Mouse (Mus musculus) MEL (cell line): Measurements from ENCODE around the gene Eif5a. TPM values are rescaled to one million over a fixed set of nuclear protein-coding genes. Genes with fewer than 3 reads are reported as not detected.
A peak's percentile ranks its signal among the peaks of the same experiment; 100 is the strongest.
"Not testable (repeated sequence)": the region's sequence is repeated elsewhere in the genome, so short reads cannot be mapped to it uniquely, and the experiment has no call there.

Experiments used
- DNase-seq: peaks from one replicate; pipeline ENCODE4 v3.0.0; 2011; ENCODE audit warnings: low read depth, low spot score
- H3K27ac ChIP-seq: 2 replicates; pipeline ENCODE4 v1.5.1; 2012; ENCODE audit warnings: low read depth, mild to moderate bottlenecking, control low read depth, low read length, moderate library complexity; ENCODE audit not compliant: control insufficient read depth
- H3K27me3 ChIP-seq, 2 experiments: fragments of 150-350 bp in 1 of 2; sonication (generic) in 1 of 2; 2 replicates each; pipeline ENCODE4 v1.6.1; 2012; ENCODE audit warnings: low read length in 2 of 2, mild to moderate bottlenecking in 2 of 2, improper control_type of control experiment in 1 of 2, moderate library complexity in 1 of 2; ENCODE audit not compliant: insufficient read depth in 2 of 2, control insufficient read depth in 1 of 2
- H3K36me3 ChIP-seq, 2 experiments: 2 replicates each; pipeline ENCODE4 v1.6.1; 2012 to 2014; ENCODE audit warnings: low read length in 2 of 2, improper control_type of control experiment in 1 of 2, inconsistent platforms in 1 of 2, mild to moderate bottlenecking in 1 of 2; ENCODE audit not compliant: insufficient read depth in 2 of 2, control insufficient read depth in 1 of 2
- H3K4me1 ChIP-seq, 2 experiments: fragments of 150-350 bp in 1 of 2; sonication (generic) in 1 of 2; 2 replicates each; pipeline ENCODE4 v1.6.1; 2012; ENCODE audit warnings: low read length in 2 of 2, improper control_type of control experiment in 1 of 2, mild to moderate bottlenecking in 1 of 2; ENCODE audit not compliant: insufficient read depth in 2 of 2, control insufficient read depth in 1 of 2
- H3K4me3 ChIP-seq, 2 experiments: fragments of 150-350 bp in 1 of 2; sonication (generic) in 1 of 2; 2 replicates each; pipeline ENCODE4 v1.5.1; 2012; ENCODE audit warnings: low read depth in 2 of 2, low read length in 2 of 2, mild to moderate bottlenecking in 2 of 2, moderate library complexity in 2 of 2, control low read depth in 1 of 2, improper control_type of control experiment in 1 of 2; ENCODE audit not compliant: control insufficient read depth in 1 of 2, insufficient read depth in 1 of 2
- H3K79me2 ChIP-seq: 2 replicates; pipeline ENCODE4 v1.6.1; 2012; ENCODE audit warnings: mild to moderate bottlenecking, low read length, moderate library complexity; ENCODE audit not compliant: control insufficient read depth, poor library complexity, insufficient read depth
- H3K9ac ChIP-seq: 2 replicates; pipeline ENCODE4 v1.6.1; 2012; ENCODE audit warnings: low read depth, mild to moderate bottlenecking, control low read depth, low read length, moderate library complexity; ENCODE audit not compliant: control insufficient read depth, poor library complexity, severe bottlenecking
- H3K9me3 ChIP-seq: fragments of 150-350 bp; sonication (generic); replicated peaks from 2 replicates; pipeline ENCODE4 v1.6.1; 2012; ENCODE audit warnings: mild to moderate bottlenecking, low read length, improper control_type of control experiment, moderate library complexity; ENCODE audit not compliant: insufficient read depth
- CHD1 ChIP-seq: IDR thresholded peaks from 2 replicates; pipeline ENCODE4 v1.6.1; 2012; ENCODE audit warnings: low read depth, mild to moderate bottlenecking, inconsistent platforms, low read length, improper control_type of control experiment
- E2F4 ChIP-seq: IDR thresholded peaks from 2 replicates; pipeline ENCODE4 v1.6.1; 2011; ENCODE audit warnings: low read depth, low read length, improper control_type of control experiment, borderline replicate concordance
- GABPA ChIP-seq: IDR thresholded peaks from 2 replicates; pipeline ENCODE4 v1.6.1; 2012; ENCODE audit warnings: low read depth, mild to moderate bottlenecking, inconsistent platforms, low read length, improper control_type of control experiment, moderate library complexity
- NELFE ChIP-seq: IDR thresholded peaks from 2 replicates; pipeline ENCODE4 v1.6.1; 2011; ENCODE audit warnings: low read depth, low read length, improper control_type of control experiment
- NRF1 ChIP-seq: IDR thresholded peaks from 2 replicates; pipeline ENCODE4 v1.6.1; 2014; ENCODE audit warnings: low read depth, mild to moderate bottlenecking, inconsistent platforms, low read length, improper control_type of control experiment, moderate library complexity; ENCODE audit not compliant: poor library complexity, insufficient read depth, severe bottlenecking
- POLR2A ChIP-seq, 2 experiments: IDR thresholded peaks; 2 replicates each; pipeline ENCODE4 v1.6.1; 2011 to 2012; ENCODE audit warnings: low read length in 2 of 2, mild to moderate bottlenecking in 2 of 2, control low read depth in 1 of 2, improper control_type of control experiment in 1 of 2, low read depth in 1 of 2, moderate library complexity in 1 of 2; ENCODE audit not compliant: control insufficient read depth in 1 of 2, insufficient read depth in 1 of 2, poor library complexity in 1 of 2
- POLR2AphosphoS2 ChIP-seq: IDR thresholded peaks from 2 replicates; pipeline ENCODE4 v1.6.1; 2011; ENCODE audit warnings: low read length, improper control_type of control experiment
- POLR2AphosphoS5 ChIP-seq: IDR thresholded peaks from 2 replicates; pipeline ENCODE4 v1.6.1; 2012; ENCODE audit warnings: low read depth, borderline replicate concordance, mild to moderate bottlenecking, inconsistent platforms, low read length, moderate library complexity, mixed read lengths
- SIN3A ChIP-seq: IDR thresholded peaks from 2 replicates; pipeline ENCODE4 v1.6.1; 2012; ENCODE audit warnings: low read length, improper control_type of control experiment, inconsistent platforms
- SMC3 ChIP-seq: IDR thresholded peaks from 2 replicates; pipeline ENCODE4 v1.6.1; 2011; ENCODE audit warnings: low read depth, low read length, improper control_type of control experiment
- ZMIZ1 ChIP-seq: IDR thresholded peaks from 2 replicates; pipeline ENCODE4 v1.6.1; 2012; ENCODE audit warnings: low read depth, mild to moderate bottlenecking, inconsistent platforms, low read length, improper control_type of control experiment, moderate library complexity
- ZNF384 ChIP-seq: IDR thresholded peaks from 2 replicates; pipeline ENCODE4 v1.6.1; 2012; ENCODE audit warnings: low read depth, mild to moderate bottlenecking, inconsistent platforms, low read length, improper control_type of control experiment
- polyA plus RNA-seq, 2 experiments: library from polyadenylated mRNA; stranded (reverse) in 1 of 2; unstranded in 1 of 2; fragments of >175 nt in 1 of 2; fragments of >200 nt in 1 of 2; gene quantifications; 2 replicates each; pipeline versions ENCODE4 v1.2.1 to v1.2.4; 2012; ENCODE audit warnings: low replicate concordance in 2 of 2, low read depth in 1 of 2; ENCODE audit not compliant: insufficient read length in 2 of 2, insufficient read depth in 1 of 2, missing spikeins in 1 of 2
- total RNA-seq: library from RNA; depleted of rRNA; stranded (reverse); fragments of 300-350 nt; gene quantifications from 2 replicates; pipeline ENCODE4 v1.2.3, GENCODE M21; 2012

Gene Eif5a
- total and polyA plus RNA-seq, 3 experiments: 1,272 to 3,185 (median 1,428) TPM

DNA sequence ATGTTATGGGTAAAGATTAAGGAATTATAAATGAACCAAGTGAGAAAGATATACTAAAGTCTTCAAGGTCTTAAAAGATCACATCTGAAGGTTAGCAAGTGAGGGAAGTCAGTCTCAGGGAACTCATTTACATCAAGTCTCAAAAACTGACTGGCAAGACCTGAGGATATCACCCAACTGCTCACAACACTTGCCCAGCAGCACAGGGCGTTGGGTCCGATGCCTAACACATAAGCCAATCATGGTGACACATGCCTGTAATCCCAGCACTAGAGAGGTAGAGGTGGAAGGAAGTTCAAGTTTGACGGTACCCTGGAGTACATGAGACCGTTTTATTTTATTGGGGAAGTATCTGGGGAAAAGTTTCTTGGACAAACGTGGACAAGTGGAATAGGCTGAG, 3.6 kb downstream of the Eif5a start:
- Histone ChIP-seq H3K27ac (peak overlapping the region; percentile 50), H3K36me3 (peaks cover 22 to 57% of the 10 kb centered on the region in 2 experiments), H3K4me1 (peaks cover 10 to 52% of the 10 kb centered on the region in 2 experiments), H3K79me2 (peaks cover 61% of the 10 kb centered on the region), H3K4me3 (peak overlapping the region in 1 of 2 experiments; percentile 73; a peak in 2 of 4 replicates), H3K27me3 (no peaks in the 10 kb centered on the region), H3K9ac (peak overlapping the region; percentile 83), H3K9me3 (no peaks in the 10 kb centered on the region)
- 0 out of 2 replicates have a peak, but pooled peaks have one; percentile 84 for TF ChIP-seq CHD1
- TF ChIP-seq NELFE: no peak
- TF ChIP-seq SIN3A: peak; percentile 46; the same call in 1 of the 2 replicates
- TF ChIP-seq POLR2AphosphoS2: peak; percentile 40; the same call in 1 of the 2 replicates
- no peak for DNase-seq

DNA sequence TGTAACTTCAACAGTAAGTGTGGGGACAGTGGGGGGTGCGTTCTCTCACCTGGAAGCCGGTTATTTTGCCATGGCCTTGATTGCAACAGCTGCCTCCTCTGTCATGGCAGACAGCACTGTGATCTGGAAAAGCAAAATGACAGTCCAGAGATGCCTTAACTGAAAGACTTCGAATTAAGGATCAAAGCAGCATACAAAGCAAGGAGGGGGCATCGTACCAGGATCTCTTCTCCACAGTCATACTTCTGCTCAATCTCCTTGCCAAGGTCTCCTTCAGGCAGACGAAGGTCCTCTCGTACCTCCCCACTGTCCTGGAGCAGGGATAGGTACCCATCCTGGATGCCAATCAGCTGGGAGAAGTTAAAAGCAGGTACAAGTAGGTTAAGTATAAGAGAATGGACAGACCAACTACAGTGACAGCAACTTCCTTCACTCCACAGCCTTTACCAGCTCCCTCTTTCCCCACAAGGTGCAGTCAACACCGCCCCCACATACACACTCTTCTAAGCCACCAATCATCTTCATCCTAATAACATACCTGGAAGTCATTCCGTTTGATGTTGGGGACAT, 4.3 kb downstream of the Eif5a start:
- peak; percentile 34; the same call in 1 of the 2 replicates for TF ChIP-seq SIN3A
- no peak for TF ChIP-seq POLR2AphosphoS5
- no peak for TF ChIP-seq NRF1
- no peak for TF ChIP-seq GABPA
- TF ChIP-seq ZMIZ1: 0 out of 2 replicates have a peak, but pooled peaks have one; percentile 53
- no peak for TF ChIP-seq ZNF384
- no peak for TF ChIP-seq E2F4
- TF ChIP-seq POLR2A (IDR thresholded peaks at IDR 0.05; ENCODE audit: control insufficient read depth in 1 of 2, insufficient read depth in 1 of 2, low read depth in 1 of 2, low read length in 2 of 2, poor library complexity in 1 of 2): peak in 1 of 2 experiments; percentile 51; a peak in 2 of 4 replicates
- Histone ChIP-seq H3K27me3 (no peaks in the 10 kb centered on the region), H3K79me2 (peaks cover 61% of the 10 kb centered on the region), H3K4me1 (peaks cover 4 to 53% of the 10 kb centered on the region in 2 experiments), H3K9ac (peak overlapping the region; percentile 9; the same call in 1 of the 2 replicates), H3K27ac (peak overlapping the region; percentile 74), H3K4me3 (no peak overlapping the region), H3K9me3 (no peaks in the 10 kb centered on the region), H3K36me3 (peaks cover 22 to 52% of the 10 kb centered on the region in 2 experiments)
- no peak for DNase-seq

GRCm38 (mm10) chr11:69916652-69917378, 4.9 kb downstream of the Eif5a start:
- not testable (repeated sequence) for H3K27me3 ChIP-seq, H3K4me3 ChIP-seq, H3K9me3 ChIP-seq
- DNase-seq: peak; percentile 46
- Histone ChIP-seq H3K36me3 (peaks cover 22 to 51% of the 10 kb centered on the region in 2 experiments), H3K27ac (peak overlapping the region; percentile 74), H3K9ac (peak overlapping the region; percentile 19), H3K4me1 (peaks cover 4 to 53% of the 10 kb centered on the region in 2 experiments), H3K79me2 (peaks cover 61% of the 10 kb centered on the region)
- TF ChIP-seq CHD1: peak; percentile 93
- TF ChIP-seq SMC3: 0 out of 2 replicates have a peak, but pooled peaks have one; percentile 5
